Mouse (Mus musculus) heart, postnatal 25 days (tissue): ENCODE results near the gene Slc25a45. TPM values are rescaled to one million over a fixed set of nuclear protein-coding genes. Genes with fewer than 3 reads are reported as not detected.

Source experiments
- DNase-seq: peaks from one replicate; pipeline ENCODE4 v3.0.0; 2022; ENCODE audit warnings: low spot score
- intact Hi-C: fragments of 180-260 bp; cut with DNase I; formaldehyde crosslinking; loops from one replicate; pipeline ENCODE4 v1.15.1; 2025
- total RNA-seq, 2 experiments: library from RNA; stranded (reverse); gene quantifications; 2 replicates each; pipeline ENCODE4 v1.2.3; 2021

The Slc25a45 gene
- total RNA-seq, 2 experiments from 2014 or later, result 3.5 to 4.1 TPM

DNA sequence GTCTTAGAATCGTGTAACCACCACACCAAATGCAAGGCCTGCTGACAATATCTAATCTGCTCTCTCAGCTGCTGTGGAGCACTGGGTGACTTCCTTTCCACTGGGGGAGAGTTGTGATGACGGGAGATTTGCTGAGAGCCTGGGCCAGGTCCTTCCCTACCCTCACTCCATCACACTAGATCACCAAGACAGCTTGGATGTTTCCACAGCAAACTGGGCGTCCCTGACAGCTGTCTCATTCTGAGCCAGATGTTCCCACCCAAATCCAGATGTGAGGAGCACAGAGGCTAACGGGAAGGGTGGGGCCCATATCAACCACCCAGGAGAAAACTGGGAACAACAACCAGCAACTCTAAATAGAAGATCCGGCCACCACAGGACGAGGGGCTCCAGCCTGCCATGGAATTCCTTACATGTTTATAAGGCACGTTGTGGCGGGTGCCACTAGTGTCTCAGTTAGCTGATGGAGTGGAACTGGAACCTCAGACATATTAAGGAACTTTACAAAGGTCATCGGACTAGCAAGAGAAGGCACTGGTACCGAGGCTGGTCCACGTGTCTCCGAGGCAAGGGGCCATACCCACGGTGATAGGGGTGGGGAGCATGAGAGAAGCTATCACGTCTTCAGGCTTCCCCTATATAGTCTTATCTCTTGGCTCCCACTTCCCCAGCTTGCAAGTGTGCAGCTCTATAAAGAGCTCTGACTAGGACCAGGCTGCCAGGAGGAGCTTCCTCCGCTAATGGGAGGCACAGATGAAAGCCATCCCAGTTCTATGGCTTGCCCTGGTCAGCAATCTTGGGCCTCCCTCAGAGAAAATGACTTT lies 44.7 kb downstream of the Slc25a45 start:
- peak; percentile 63 for DNase-seq
- intact Hi-C loops, result loop anchor here (5.0 kb wide), 2 partner anchors 95 to 120 kb away; partner anchors contain the start of gene Capn1

DNA sequence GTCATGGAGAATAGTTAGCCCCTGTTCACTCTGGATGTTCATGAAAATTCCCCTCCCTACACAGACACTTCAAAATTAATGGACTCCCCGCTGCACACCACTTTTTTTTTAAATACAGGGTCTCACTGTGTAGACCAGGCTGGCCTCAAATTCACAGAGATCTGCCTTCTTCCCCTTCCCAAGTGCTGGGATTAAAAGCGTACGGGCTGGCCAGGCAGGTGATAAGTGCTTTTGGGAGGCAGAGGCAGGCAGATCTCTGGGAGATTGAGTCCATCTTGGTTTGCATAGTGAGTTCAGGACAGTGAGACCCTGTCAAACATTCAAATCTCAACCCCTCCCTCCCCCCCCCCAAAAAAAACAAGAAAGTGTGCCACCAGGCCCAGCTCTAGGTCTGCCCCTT lies 45.4 kb downstream of the Slc25a45 start:
- DNase-seq, result no peak
- intact Hi-C loops, result loop anchor here (5.0 kb wide), 2 partner anchors 94 to 119 kb away; partner anchors contain the start of gene Capn1

DNA sequence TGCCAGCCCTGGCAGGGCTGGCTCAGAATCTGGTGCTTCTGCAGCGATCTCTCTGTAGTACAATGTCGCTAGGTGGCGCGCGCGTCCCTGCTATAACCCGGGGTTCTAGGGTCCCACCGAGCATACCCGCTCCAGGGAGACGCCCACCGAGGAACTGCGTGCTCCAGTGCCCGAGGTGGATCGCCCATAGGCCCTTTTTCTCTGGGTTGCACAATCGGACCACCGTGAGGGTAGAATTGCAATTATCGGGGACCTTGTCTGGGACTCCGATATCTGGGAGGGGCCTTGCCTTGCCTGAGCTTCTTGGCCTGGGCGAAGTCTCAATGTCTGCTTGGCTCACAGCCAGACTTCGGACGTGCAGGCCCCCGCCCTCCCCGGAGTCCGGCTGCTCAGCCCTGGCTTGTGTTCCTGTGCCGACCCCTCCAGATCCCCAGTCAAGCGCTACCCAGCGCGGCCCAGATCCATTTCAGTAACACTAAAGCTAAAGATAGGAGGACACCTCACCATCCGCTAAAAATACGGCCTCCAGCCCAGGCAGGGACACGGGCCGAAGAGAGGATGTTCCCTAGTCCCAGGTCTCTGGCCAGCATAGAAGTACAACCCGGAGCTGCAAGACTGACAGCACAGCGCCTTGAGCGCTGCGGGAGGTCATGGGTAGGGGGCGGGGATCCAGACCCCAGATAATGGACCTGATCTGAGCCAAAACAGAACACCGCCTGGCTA lies 46.5 kb downstream of the Slc25a45 start:
- peak; percentile 80 for DNase-seq
- intact Hi-C loops, result loop anchor here (1.0 to 5.0 kb wide), 4 partner anchors 17 to 118 kb away; partner anchors contain the start of gene Capn1

DNA sequence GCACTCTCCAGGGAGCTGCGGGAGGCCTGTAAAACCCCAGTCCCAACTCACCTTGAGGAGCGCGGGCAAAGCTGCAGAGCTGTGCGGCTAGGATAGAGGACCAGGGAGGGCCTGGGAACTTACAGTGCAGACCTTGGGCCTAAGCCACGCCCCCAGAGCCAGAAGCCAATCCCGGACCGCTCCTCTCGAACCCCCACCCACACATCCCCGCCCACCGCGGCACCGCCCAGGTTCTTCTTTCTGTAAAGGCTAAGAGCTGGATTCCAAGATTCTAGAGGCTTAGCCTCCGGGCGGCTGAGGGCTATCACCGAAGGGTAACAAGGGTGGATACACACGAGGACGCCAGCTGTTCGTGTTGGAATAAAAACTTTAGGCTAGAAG lies 47.1 kb downstream of the Slc25a45 start, which contains the start of gene Cdc42ep2:
Gene Cdc42ep2, minus strand, starts transcription at position 104 of the 381 bp plus-strand sequence.
- peak; percentile 95 for DNase-seq
- intact Hi-C loops, result loop anchor here (1.0 to 5.0 kb wide), 4 partner anchors 16 to 118 kb away; partner anchors contain the start of gene Capn1

DNA sequence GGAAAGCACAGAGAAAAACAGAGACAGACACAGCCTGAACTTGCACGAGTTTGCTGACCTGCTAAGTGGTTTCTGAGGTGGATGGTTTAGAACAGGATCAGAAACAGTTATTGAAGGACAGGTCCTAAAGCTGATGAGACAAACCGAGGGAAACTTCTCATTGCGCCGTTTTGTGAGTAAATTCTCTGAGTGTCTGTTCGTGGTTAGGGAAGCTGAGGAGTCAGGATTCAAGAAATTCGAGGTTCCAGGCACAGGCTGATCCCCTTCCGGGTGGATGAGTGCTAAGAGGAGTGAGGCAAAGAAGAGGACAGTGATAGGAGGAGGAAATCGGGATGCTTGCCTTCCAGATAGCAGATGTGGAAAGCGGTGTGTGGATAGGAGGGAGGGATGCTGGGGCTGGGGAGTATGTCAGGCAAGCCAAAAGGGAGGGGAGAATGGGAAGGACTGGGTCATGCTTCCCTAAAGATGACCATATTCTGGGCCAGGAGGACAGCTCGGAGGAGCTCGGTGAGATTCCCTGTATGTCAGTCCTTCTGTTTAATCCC lies 47.8 kb downstream of the Slc25a45 start:
- intact Hi-C loops, result loop anchor here (2.0 kb wide), 1 partner anchor 15 kb away; no protein-coding TSS in a partner anchor
- no peak for DNase-seq

DNA sequence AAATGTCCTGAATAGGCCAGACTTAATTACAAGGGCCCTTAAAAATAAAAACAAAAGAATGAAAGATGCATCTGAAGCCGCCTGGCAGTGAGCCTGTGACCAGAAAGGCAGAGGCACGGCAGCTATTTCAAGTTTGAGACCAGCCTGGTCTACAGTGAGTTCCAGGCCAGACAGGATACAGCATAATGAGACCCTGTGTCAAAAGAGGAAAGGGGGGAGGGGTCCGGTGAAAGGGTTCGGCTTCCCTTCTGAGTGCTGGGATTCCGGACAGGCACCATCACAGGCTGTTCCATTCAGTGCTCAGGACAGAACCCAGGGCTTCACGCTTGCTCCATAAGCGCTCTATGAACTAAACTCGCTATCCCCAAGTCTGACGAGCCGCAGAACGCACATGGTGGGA lies 49.4 kb downstream of the Slc25a45 start:
- no peak for DNase-seq
- intact Hi-C loops, result no loop called here

DNA sequence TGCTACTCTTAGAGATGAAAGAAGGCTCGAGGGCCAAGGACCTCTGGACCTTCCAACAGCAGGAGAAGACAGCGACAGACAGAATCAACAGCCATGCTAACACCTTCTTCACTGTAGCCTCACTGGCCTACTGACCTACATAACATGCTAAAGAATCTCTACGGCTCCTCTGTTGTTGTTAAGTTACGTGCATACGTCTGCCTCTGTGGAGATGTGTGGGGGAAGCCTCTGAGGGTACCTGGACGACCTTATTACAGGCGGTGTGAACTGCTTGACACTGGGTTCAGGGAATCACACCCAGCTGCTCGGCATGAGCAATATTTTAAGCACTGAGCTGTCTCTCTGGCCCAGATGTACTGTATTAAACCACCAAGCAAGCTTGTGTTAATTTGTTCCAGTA lies 49.9 kb downstream of the Slc25a45 start:
- intact Hi-C loops, result no loop called here
- no peak for DNase-seq

DNA sequence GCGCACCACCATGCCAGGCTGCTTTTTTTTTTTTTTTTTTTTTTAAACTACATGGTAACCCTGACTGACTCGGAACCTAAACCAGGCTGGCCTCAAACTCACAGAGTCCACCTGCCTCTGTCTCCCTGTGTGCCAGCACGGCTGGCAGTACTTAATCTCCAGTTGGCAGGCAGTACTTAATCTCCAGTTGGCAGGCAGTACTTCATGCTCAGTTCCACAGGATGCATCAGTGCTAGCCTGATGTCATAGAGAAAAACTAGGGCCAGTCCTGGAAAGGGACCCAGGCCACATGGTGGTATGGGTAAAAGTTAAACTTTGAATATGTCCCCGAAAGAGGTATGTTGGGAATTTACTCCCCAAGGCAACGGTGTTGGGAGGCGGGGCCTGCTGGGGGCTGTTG lies 50.5 kb downstream of the Slc25a45 start:
- DNase-seq, result no peak
- intact Hi-C loops, result no loop called here

DNA sequence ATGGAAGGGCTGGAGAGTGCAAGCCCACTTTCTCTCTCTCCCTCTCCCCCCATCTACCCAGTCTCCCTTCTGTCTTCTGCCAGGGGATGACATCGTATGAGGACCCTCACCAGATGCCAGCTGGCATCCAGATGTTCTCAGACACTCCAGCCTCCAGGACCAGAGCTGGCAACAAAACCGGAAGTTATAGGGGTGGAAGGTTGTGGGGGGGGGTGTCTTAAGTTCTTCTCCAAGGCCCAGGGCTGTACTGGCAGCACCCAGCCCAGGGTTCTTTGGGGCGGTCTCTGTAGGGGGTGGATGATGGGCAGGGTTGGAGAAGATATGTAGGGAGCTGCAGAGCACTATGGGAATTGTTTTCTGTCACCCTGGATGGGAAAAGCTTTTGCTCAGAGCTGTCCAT lies 50.9 kb downstream of the Slc25a45 start:
- no peak for DNase-seq
- intact Hi-C loops, result no loop called here

DNA sequence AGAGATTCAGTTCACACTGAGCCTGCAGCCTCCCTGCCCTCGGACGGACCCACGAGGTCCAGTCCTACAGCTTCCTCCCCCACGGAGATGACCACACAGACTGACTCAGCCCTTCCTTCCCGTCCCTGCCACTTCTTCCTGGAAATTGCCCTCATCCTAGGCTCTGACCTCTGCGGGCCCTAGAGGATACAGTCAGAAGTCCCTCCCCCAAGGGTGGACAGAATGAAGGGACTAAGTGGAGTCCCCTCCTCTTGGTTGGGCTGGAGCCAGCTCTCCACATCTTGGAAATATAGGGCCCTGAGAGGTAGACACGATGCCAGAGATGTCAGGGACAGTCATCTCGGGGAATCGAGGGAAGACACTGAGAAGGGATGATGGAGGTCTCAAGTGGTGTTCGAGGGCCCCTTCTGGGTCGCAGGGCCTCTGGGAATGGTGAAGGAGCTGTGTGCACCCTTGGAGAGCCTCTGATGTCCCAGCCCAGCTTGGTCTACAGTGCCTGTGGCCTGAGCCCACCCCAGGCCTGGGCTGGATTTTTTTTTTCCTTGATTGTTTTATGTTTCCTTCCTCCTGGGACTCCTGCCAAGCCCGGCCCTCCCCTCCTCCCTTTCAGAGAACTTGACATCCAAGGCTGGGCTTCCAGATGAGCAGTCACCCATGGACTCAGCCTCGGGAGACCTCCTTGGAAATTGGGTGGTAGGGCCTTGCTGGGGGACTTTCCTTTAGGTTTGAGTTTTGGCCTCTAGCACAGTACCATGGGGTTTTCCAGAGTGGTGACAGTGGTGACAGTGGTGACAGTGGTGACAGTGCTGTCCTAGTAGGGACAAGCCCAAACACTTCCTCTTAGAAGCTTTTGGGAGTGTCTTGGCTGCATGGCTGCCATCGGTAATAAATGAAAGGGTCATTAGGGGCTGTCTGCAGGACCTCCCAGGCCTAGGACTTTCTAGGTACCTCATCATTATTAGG lies 52.3 kb downstream of the Slc25a45 start:
- intact Hi-C loops, result no loop called here
- peak; percentile 64 for DNase-seq

DNA sequence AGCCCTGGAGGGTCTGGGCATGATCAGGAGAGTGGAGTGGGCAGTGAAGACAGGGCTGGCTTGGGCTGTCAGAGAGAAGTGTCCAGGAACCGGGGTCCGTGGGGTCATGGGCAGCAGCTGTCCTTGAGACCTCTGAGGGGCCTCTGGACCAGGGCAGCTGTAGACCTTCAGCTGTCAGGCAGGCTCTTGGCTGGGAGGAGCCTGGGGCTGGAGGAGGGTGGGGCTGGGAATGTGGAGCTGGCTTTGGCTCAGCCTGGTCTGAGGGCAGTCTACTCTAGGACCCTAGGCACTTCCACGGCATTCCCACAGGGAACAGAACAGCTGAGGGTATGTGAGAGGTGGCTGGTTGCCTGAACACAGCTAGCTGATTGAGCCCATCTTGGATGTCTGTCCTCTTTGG lies 57.7 kb downstream of the Slc25a45 start:
- DNase-seq, result peak; percentile 61
- intact Hi-C loops, result no loop called here

Other genes starting within 250 kb of the Slc25a45 start
- gene Rela, start 240.3 kb upstream of the Slc25a45 start, total RNA-seq, result 10 to 100 TPM; 22.7 to 29.9 TPM
- gene Sipa1, start 214.1 kb upstream of the Slc25a45 start, total RNA-seq, result 10 to 100 TPM; 23.3 to 31.3 TPM
- gene Map3k11, start 189.1 kb upstream of the Slc25a45 start, total RNA-seq, result 10 to 100 TPM; 24.0 to 30.4 TPM
- 10 to 100 TPM; 17.8 to 18.0 TPM for gene Pcnx3, start 188.9 kb upstream of the Slc25a45 start, total RNA-seq
- gene Kcnk7, start 173.4 kb upstream of the Slc25a45 start, total RNA-seq, result not detected
- 100 to 1,000 TPM; 140 to 149 TPM for gene Ehbp1l1, start 151.5 kb upstream of the Slc25a45 start, total RNA-seq
- gene Fam89b, start 148.2 kb upstream of the Slc25a45 start, total RNA-seq, result 10 to 100 TPM; 29.5 to 31.5 TPM
- gene Ltbp3, start 136.9 kb upstream of the Slc25a45 start, total RNA-seq, result 10 to 100 TPM; 36.6 to 37.2 TPM
- 10 to 100 TPM; 63.5 to 64.1 TPM for gene Scyl1, start 106.4 kb upstream of the Slc25a45 start, total RNA-seq
- 10 to 100 TPM in 1 of 2 experiments, 1 to 10 TPM in 1; 8.9 to 11.1 TPM for gene Frmd8, start 2.5 kb upstream of the Slc25a45 start, total RNA-seq
- gene Tigd3, start 16.3 kb downstream of the Slc25a45 start, total RNA-seq, result under 1 TPM; 0.22 to 0.68 TPM
- gene Dpf2, start 35.2 kb downstream of the Slc25a45 start, total RNA-seq, result 10 to 100 TPM; 87.4 to 96.1 TPM
- gene Cdc42ep2, start 47.0 kb downstream of the Slc25a45 start, total RNA-seq, result 1 to 10 TPM; 9.1 to 9.8 TPM
- gene Pola2, start 86.4 kb downstream of the Slc25a45 start, total RNA-seq, result 10 to 100 TPM in 1 of 2 experiments, 1 to 10 TPM in 1; 8.9 to 11.2 TPM
- gene Slc22a20, start 108.3 kb downstream of the Slc25a45 start, total RNA-seq, result not detected
- 10 to 100 TPM; 27.5 to 32.8 TPM for gene Capn1, start 138.1 kb downstream of the Slc25a45 start, total RNA-seq
- gene Syvn1, start 168.8 kb downstream of the Slc25a45 start, total RNA-seq, result 10 to 100 TPM; 20.6 to 22.4 TPM
- gene Mrpl49, start 180.0 kb downstream of the Slc25a45 start, total RNA-seq, result 10 to 100 TPM; 39.0 to 39.2 TPM
- 100 to 1,000 TPM; 499 to 563 TPM for gene Fau, start 180.0 kb downstream of the Slc25a45 start, total RNA-seq
- 10 to 100 TPM; 11.9 to 12.4 TPM for gene Znhit2, start 183.4 kb downstream of the Slc25a45 start, total RNA-seq
- gene Tm7sf2, start 190.6 kb downstream of the Slc25a45 start, total RNA-seq, result 1 to 10 TPM; 4.2 to 5.1 TPM
- 10 to 100 TPM; 23.0 to 25.3 TPM for gene Vps51, start 199.4 kb downstream of the Slc25a45 start, total RNA-seq
- not detected for gene Tmem262, start 202.2 kb downstream of the Slc25a45 start, total RNA-seq
- gene Gm28374, start 204.4 kb downstream of the Slc25a45 start, total RNA-seq, result not detected
- 10 to 100 TPM; 16.4 to 19.4 TPM for gene Zfpl1, start 207.1 kb downstream of the Slc25a45 start, total RNA-seq
- under 1 TPM; 0.21 to 0.42 TPM for gene Cdca5, start 207.2 kb downstream of the Slc25a45 start, total RNA-seq
- not detected for gene AC131692.1, start 216.6 kb downstream of the Slc25a45 start, total RNA-seq
- not detected for gene Naaladl1, start 228.0 kb downstream of the Slc25a45 start, total RNA-seq
- 1 to 10 TPM; 7.9 to 8.5 TPM for gene Sac3d1, start 240.8 kb downstream of the Slc25a45 start, total RNA-seq